Mouse (Mus musculus): ENCODE measurements around the gene Cenph. TPM values are rescaled to one million over a fixed set of nuclear protein-coding genes. Genes with fewer than 3 reads are reported as not detected.

The Cenph gene
- polyA plus RNA-seq, 1 experiment from 2014 or later = 24.9 TPM

DNA sequence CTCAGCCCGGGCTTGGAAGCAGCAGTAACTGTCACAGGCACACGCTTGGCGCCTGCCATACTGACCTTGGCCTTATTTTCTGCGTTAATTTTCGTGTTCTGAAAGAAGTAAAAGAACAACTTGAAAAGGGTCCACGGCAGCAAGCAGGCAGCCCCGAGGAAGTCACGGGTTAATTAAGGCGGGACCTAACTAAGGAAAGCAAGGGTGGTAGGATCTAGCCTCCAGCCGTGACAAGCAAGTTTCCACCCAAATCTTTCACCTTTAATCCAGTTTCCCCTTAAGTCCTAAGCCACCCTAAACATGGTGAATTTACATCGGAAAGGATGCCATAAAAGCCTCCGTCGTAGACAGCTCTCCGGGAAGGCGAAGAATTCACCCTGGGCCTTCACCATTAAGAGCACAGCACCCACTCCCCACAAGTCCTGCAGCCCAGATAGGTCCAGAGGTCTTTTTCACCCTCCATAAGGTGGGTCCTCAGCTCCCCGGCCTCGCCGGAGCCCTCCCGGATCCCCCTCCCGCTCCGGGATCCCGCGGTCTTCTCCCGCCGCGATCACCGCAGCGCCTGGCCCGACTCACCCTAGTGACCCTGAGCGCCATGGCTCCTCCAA, 10.2 kb upstream of the Cenph start:
- Histone ChIP-seq H3K4me3 (peak overlapping the region; percentile 73), H3K4me2 (peak overlapping the region; percentile 91), H3K4me1 (peaks cover 16% of the 10 kb centered on the region), H3K36me3 (peaks cover 10% of the 10 kb centered on the region; the same call in 1 of the 2 replicates), H3K27ac (peak overlapping the region; percentile 50; the same call in 1 of the 2 replicates), H3K9me3 (no peaks in the 10 kb centered on the region), H3K9ac (peak overlapping the region; percentile 72), H3K27me3 (no peaks in the 10 kb centered on the region)
- under 1% methylated on average over 30 of the region's 30 CpGs for WGBS
- ATAC-seq (ENCODE audit: insufficient number of reproducible peaks, low FRiP score, low TSS enrichment, low read depth) = 0 out of 2 replicates have a peak, but pooled peaks have one; percentile 3

DNA sequence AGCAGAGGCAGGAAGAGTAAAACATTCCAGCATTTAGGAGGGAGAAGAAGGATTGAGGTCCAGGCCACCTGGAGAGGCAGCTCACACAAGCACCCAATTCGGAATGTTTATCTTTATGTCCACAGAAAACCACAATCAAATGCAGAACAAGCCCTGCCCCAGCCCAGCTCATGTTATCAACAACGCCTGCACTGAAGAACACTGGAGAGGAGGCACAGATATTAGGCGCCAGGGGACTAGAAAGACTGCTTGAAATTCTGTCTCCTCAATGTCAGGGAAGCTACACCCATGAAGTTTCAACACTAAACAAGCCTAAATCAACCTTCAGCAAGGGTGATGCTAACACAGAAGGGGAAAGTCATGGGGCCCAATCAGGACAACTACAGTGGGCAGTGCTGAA, 1.8 kb upstream of the Cenph start:
- Histone ChIP-seq H3K27me3 (no peaks in the 10 kb centered on the region), H3K27ac (no peak overlapping the region), H3K9me3 (no peaks in the 10 kb centered on the region), H3K4me1 (peaks cover 18% of the 10 kb centered on the region), H3K4me3 (no peak overlapping the region), H3K9ac (no peak overlapping the region), H3K36me3 (peaks cover 21% of the 10 kb centered on the region), H3K4me2 (no peak overlapping the region)
- 79% methylated on average over 3 of the region's 3 CpGs for WGBS
- ATAC-seq (ENCODE audit: insufficient number of reproducible peaks, low FRiP score, low TSS enrichment, low read depth) = no peak

DNA sequence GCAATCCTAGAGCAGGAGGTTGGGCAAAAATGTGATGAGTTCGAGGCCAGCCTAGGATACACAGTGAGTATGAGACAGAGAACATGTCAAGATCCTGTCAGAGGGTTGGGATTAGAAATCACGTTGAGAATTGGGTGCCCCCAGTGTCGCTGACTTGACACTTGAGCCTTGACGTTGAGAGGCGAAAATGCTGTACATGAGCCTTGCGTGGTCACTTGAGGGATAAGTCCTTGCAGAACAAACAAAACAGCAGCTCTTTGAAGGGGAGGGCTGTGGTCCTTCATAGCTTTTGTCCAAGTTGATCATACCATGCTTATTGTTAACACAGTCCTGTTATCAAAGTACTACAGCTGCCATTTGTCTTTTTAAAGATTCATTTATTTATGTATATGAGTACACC, 1.0 kb upstream of the Cenph start:
- Histone ChIP-seq H3K4me2 (no peak overlapping the region; the same call in 1 of the 2 replicates), H3K9me3 (no peaks in the 10 kb centered on the region), H3K4me1 (peaks cover 18% of the 10 kb centered on the region), H3K27me3 (no peaks in the 10 kb centered on the region), H3K4me3 (no peak overlapping the region), H3K9ac (no peak overlapping the region), H3K36me3 (peaks cover 22% of the 10 kb centered on the region), H3K27ac (0 out of 2 replicates have a peak overlapping the region, but pooled peaks have one; percentile 43)
- ATAC-seq (ENCODE audit: insufficient number of reproducible peaks, low FRiP score, low TSS enrichment, low read depth) = no peak
- 65% methylated on average over 6 of the region's 6 CpGs for WGBS

DNA sequence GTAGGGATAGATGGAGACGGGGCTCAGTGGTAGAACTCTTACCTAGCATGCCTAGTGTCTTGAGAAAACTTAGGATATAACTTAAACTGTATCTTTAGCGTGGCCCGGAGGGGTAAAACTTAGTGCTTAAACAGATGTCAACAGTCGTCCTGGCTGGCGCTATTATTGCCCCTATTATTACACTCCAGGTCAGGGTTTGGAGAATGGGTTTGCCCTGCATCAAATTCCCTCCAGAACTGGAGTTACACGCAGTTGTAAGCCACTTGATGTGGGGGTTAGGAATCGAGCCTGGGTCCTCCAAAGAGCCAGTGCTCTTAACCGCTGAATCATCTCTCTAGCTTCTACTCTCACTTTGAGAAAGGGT, 339 bp upstream of the Cenph start:
- Histone ChIP-seq H3K4me3 (peak overlapping the region; percentile 58), H3K4me2 (peak overlapping the region; percentile 80), H3K9ac (peak overlapping the region; percentile 65), H3K27ac (peak overlapping the region; percentile 43; the same call in 1 of the 2 replicates), H3K4me1 (peaks cover 18% of the 10 kb centered on the region), H3K9me3 (no peaks in the 10 kb centered on the region), H3K36me3 (peaks cover 23% of the 10 kb centered on the region), H3K27me3 (no peaks in the 10 kb centered on the region)
- ATAC-seq (ENCODE audit: insufficient number of reproducible peaks, low FRiP score, low TSS enrichment, low read depth) = no peak
- WGBS = 8% methylated on average over 8 of the region's 8 CpGs

DNA sequence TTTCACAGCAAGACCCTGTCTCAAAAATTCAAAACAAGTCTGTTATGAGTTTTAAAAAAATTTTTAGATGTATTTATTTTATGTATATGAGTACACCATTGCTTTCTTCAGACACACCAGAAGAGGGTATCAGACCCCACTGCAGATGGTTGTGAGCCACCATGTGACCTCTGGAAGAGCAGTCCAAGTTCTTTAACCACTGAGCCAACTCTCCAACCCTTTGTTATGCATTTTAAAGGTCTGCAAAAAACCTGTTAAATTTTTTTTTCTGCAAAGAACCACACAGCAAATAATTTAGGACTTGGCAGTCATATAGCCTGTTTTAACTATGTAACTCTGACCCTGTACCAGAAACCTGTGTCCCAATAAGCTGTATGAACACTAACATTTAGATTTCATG, 995 bp downstream of the Cenph start:
- Histone ChIP-seq H3K4me1 (peaks cover 18% of the 10 kb centered on the region), H3K4me3 (peak overlapping the region; percentile 58), H3K27me3 (no peaks in the 10 kb centered on the region), H3K4me2 (peak overlapping the region; percentile 80), H3K36me3 (peaks cover 29% of the 10 kb centered on the region), H3K9ac (no peak overlapping the region), H3K9me3 (no peaks in the 10 kb centered on the region), H3K27ac (no peak overlapping the region)
- no peak for ATAC-seq (ENCODE audit: insufficient number of reproducible peaks, low FRiP score, low TSS enrichment, low read depth)

DNA sequence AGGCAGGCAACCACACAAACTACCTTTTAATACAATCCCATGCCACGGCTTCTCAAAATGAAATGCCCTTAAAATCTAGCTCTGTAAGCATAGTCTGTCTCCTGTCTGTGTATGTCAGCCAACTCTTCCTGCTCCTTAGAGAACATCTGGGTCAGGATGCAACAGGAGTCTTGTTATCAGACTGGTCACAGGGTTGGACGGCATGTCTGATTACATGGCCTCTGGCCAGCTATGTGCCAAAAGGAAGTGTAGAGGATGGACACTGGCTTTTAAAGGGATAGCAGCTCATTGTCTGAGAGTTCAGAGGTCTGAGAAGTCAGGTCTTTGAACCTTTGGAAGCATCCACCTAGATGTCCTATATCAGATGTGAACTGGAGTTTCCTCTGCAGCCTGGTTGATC, 20.4 kb downstream of the Cenph start:
- no peak overlapping the region for H3K4me2 ChIP-seq
- WGBS = 89% methylated on average over 2 of the region's 2 CpGs
- H3K36me3 ChIP-seq = peaks cover 10% of the 10 kb centered on the region
- no peaks in the 10 kb centered on the region for H3K4me1 ChIP-seq
- H3K9me3 ChIP-seq = no peaks in the 10 kb centered on the region
- no peak overlapping the region for H3K4me3 ChIP-seq
- H3K27ac ChIP-seq = no peak overlapping the region
- H3K27me3 ChIP-seq = no peaks in the 10 kb centered on the region
- no peak overlapping the region for H3K9ac ChIP-seq
- ATAC-seq (ENCODE audit: insufficient number of reproducible peaks, low FRiP score, low TSS enrichment, low read depth) = no peak

DNA sequence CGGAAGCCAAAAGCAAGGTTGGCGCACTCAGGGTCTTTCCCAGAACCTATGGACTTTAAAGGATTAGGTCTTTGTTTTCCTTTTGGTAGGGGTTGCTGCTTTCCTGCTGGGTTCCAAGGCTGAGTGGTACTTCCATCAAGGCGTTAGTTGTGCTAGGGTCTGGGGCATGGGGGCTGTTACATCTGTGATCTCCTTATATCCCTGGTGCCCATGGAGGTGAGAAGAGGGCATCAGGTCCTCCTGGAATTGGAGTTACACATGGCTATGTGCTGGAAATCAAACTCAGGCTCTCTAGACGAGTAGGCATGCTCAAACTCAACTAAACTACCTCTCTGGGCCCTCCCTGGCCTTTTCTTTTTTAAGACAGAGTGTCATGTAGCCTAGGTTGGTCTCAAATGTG, 21.5 kb downstream of the Cenph start:
- Histone ChIP-seq H3K4me1 (no peaks in the 10 kb centered on the region), H3K4me3 (no peak overlapping the region), H3K27me3 (no peaks in the 10 kb centered on the region), H3K9ac (no peak overlapping the region), H3K27ac (no peak overlapping the region), H3K9me3 (no peaks in the 10 kb centered on the region), H3K4me2 (no peak overlapping the region), H3K36me3 (no peaks in the 10 kb centered on the region)
- ATAC-seq (ENCODE audit: insufficient number of reproducible peaks, low FRiP score, low TSS enrichment, low read depth) = no peak
- 67% methylated on average over 4 of the region's 4 CpGs for WGBS

DNA sequence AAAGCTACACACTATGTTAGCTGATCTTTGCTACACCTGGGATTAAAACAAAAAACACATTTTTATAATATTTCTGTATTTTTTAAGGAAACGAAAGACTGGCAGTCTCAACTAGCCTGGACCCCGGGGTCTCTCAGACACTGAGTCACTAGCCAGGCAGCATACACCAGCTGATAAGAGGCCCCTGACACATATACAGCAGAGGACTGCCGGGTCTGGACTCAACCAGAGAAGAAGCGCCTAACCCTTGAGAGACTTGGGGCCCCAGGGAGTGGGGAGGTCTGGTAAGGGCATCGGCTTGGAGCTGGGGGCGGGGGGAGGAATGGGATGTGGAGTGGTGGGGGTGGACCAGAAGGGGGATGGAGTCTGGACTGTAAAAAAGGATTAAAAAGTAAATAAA, 22.7 kb downstream of the Cenph start:
- no peak overlapping the region for H3K4me3 ChIP-seq
- no peaks in the 10 kb centered on the region for H3K27me3 ChIP-seq
- no peak overlapping the region for H3K27ac ChIP-seq
- no peak overlapping the region for H3K9ac ChIP-seq
- no peak overlapping the region for H3K4me2 ChIP-seq
- H3K4me1 ChIP-seq = no peaks in the 10 kb centered on the region
- H3K36me3 ChIP-seq = no peaks in the 10 kb centered on the region
- 78% methylated on average over 6 of the region's 6 CpGs for WGBS
- ATAC-seq (ENCODE audit: insufficient number of reproducible peaks, low FRiP score, low TSS enrichment, low read depth) = no peak
- H3K9me3 ChIP-seq = no peaks in the 10 kb centered on the region

DNA sequence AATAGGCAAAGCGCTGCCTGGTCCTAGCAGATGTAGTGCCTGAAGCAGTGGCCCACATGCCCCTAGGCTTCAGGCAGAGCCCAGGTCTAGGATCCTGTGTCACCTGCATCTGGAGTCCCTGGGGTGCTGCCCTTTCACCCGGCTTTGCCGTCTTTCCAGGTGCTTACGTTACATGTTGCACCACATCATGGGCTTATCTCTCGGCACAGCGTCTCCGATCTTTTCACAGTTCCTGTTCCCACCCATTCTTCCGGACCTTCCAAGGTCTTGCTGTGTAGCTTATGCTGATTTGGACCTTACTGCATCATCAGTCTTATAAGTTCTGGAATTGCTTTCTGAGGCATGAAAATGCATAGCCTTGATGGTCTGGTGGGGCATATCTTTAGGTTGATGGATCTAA, 23.2 kb downstream of the Cenph start:
- Histone ChIP-seq H3K4me2 (no peak overlapping the region), H3K27me3 (no peaks in the 10 kb centered on the region), H3K27ac (no peak overlapping the region), H3K9me3 (no peaks in the 10 kb centered on the region), H3K4me3 (no peak overlapping the region), H3K36me3 (no peaks in the 10 kb centered on the region), H3K9ac (no peak overlapping the region), H3K4me1 (no peaks in the 10 kb centered on the region)
- WGBS = 90% methylated on average over 8 of the region's 8 CpGs
- ATAC-seq (ENCODE audit: insufficient number of reproducible peaks, low FRiP score, low TSS enrichment, low read depth) = no peak

DNA sequence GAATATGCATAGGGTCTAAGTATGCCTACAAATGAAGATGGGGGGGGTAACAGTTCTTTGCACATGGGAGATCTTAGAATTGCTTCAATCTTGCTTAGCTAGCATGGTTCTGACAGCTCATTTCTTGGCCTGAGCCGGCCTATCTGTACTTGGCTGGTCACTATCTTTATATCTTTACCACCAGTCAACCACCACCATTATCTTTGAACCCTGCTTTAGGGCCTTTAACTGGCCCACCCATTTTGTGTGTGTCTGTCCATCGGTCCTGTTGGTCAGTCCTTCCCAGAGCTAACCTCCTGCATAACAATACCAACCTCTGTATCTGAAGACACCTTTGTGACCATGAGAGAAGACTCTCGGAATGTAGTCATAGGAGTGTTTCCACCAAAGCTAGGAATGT, 24.3 kb downstream of the Cenph start:
- Histone ChIP-seq H3K36me3 (no peaks in the 10 kb centered on the region), H3K4me1 (no peaks in the 10 kb centered on the region), H3K4me2 (no peak overlapping the region), H3K27ac (no peak overlapping the region), H3K9ac (no peak overlapping the region), H3K27me3 (no peaks in the 10 kb centered on the region), H3K4me3 (no peak overlapping the region), H3K9me3 (no peaks in the 10 kb centered on the region)
- WGBS = 87% methylated on average over 3 of the region's 3 CpGs
- ATAC-seq (ENCODE audit: insufficient number of reproducible peaks, low FRiP score, low TSS enrichment, low read depth) = no peak

DNA sequence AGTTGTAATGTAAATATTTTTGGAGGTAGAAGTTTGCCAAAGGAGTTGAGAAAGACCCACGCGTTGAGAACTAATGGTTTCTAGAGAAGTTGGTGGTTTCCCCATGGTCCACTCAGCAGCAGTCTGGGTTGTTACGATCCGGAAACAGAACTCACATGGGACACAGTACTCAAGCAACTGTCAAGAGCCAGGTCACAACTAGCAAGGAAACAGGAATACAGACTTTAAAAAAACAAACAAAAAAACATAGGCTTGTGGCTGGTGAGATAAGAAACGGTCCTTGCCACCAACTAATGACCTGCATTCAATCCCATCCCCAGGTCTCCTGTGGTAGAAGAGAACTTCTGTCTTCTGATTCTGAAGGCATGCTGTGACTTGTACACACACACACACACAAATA, 24.9 kb downstream of the Cenph start:
- H3K27me3 ChIP-seq = no peaks in the 10 kb centered on the region
- H3K4me2 ChIP-seq = no peak overlapping the region
- H3K9ac ChIP-seq = no peak overlapping the region
- no peaks in the 10 kb centered on the region for H3K9me3 ChIP-seq
- no peaks in the 10 kb centered on the region for H3K36me3 ChIP-seq
- ATAC-seq (ENCODE audit: insufficient number of reproducible peaks, low FRiP score, low TSS enrichment, low read depth) = no peak
- 72% methylated on average over 5 of the region's 5 CpGs for WGBS
- no peak overlapping the region for H3K27ac ChIP-seq
- H3K4me1 ChIP-seq = no peaks in the 10 kb centered on the region
- no peak overlapping the region for H3K4me3 ChIP-seq

DNA sequence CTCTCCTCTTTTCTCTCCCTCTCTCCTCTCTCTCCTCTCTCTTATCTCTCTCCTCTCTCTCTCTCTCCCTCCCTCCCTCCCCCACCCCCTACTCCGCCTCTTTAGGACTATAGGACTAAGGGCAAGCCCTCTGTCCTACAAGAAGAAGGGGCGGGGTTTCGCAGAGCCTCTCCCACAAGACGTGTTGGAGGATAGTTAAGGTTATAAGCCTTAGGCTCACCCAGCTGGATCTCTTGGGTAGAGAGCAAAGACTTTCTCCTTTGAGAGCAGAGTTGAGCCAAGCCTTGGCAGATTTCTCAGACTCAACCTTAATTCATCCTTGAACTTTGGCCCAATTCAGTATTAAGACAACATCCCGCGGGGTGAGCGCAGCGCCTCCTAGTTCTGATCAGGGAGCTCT, 27.1 kb downstream of the Cenph start:
- Histone ChIP-seq H3K4me1 (0 out of 2 replicates have a peak, but pooled peaks cover 3% of the 10 kb centered on the region), H3K4me2 (no peak overlapping the region), H3K9me3 (no peaks in the 10 kb centered on the region), H3K9ac (no peak overlapping the region), H3K27me3 (no peaks in the 10 kb centered on the region), H3K36me3 (no peaks in the 10 kb centered on the region), H3K27ac (no peak overlapping the region), H3K4me3 (no peak overlapping the region)
- 49% methylated on average over 7 of the region's 8 CpGs for WGBS
- ATAC-seq (ENCODE audit: insufficient number of reproducible peaks, low FRiP score, low TSS enrichment, low read depth) = no peak

DNA sequence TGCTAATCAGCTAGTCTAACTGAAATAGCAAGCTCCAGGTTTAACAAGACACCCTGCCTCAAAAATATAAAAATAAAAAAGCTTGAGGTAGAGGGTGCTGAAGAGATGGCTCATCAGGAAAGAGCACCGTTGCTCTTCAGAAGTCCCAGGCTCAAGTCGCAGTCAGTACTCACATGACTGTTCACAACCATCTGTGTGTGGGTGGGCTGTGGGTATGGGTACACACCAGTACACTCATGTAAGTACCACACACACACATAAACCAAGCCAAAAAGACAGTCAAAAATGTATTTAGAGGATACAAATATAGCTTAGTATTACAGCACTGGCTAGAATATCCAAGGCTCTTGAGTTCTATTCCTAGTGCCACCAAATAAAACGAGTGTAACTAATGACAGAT, 29.6 kb downstream of the Cenph start:
- Histone ChIP-seq H3K9ac (no peak overlapping the region), H3K27ac (no peak overlapping the region), H3K36me3 (no peaks in the 10 kb centered on the region), H3K4me3 (no peak overlapping the region), H3K4me2 (no peak overlapping the region), H3K9me3 (no peaks in the 10 kb centered on the region), H3K27me3 (no peaks in the 10 kb centered on the region), H3K4me1 (peaks cover 8% of the 10 kb centered on the region; the same call in 1 of the 2 replicates)
- WGBS = 83% methylated on average over 3 of the region's 3 CpGs
- ATAC-seq (ENCODE audit: insufficient number of reproducible peaks, low FRiP score, low TSS enrichment, low read depth) = no peak
